Mouse (Mus musculus) cerebellum, adult (tissue): ENCODE measurements around the gene Myl4.

Experiments
- ATAC-seq: cut with Nextera tagmentation; 2 replicates; pipeline ENCODE4 v1.9.2; 2017; ENCODE audit warnings: mild to moderate bottlenecking, moderate library complexity, mixed read lengths; ENCODE audit not compliant: insufficient number of reproducible peaks, low FRiP score, low TSS enrichment

Gene Myl4

DNA sequence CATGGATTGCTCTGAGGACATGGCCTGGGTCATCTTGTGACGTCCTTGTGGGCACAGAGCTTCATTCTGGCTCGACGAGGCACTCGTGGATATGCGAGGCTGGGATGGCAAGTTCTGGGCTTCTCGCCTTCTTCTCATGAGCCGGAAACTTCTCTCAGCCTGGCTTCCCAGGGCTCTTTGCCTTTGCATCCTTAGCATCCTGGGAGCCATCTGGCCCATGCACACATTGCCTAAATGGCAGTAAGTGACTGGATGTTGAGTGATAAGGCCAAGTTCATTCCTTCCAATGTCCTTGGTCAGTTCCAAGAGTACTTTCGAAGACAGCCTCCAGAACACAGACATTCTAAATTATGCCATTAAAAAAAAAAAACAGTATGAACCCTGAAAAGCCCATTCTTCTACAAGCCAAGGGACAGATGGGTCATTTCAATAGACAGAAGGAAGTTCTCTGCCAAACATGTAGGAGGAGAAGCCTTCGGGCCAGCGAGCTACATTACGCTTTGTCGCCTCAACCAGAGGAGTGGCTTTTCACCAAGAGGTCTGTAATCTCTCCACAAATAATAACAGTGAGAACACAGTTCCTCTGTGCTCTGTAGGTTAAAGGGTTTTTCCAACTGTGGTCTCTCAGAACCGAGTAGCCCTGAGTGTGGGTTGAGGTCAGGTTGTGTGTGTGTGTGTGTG lies 48.9 kb downstream of the Myl4 start:
- no peak for ATAC-seq

DNA sequence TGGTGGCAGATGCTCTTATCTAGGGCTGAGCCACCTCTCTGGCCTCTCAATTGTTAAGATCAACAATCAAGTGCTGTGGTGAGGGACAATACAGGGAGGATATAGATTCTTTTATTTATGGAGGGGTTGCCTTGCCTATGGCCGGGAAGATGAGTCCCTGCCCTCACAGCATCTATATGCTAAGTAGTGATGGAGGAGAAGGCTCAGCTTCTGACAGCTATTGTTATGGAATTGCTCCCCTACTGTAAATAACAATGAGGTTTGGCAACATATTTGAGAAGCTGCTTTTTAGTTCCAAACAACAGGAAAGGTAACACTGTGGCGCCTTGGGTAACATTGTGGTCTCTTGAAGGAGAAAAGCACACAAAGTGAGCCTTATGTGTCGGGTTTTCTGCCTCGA lies 50.2 kb downstream of the Myl4 start:
- no peak for ATAC-seq

DNA sequence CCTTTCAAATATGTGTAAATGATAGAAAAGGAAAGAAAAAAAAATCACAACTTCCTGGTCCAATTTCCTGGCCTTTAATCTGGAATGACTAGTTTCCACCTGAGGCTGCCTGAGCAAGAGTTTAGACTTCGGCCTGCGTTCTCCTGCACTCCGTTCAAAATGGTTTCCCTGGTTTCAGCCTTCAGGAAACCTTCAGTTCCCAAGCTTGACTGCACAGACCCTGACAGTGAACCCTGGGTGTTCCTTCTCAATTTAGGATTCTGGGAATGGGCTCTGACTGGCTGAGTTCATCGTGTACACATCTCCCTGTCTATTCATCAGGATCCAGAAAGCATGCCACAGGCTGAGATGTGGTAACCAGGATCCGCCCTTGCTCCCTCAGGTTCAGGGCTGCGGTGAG lies 53.7 kb downstream of the Myl4 start:
- ATAC-seq: no peak

DNA sequence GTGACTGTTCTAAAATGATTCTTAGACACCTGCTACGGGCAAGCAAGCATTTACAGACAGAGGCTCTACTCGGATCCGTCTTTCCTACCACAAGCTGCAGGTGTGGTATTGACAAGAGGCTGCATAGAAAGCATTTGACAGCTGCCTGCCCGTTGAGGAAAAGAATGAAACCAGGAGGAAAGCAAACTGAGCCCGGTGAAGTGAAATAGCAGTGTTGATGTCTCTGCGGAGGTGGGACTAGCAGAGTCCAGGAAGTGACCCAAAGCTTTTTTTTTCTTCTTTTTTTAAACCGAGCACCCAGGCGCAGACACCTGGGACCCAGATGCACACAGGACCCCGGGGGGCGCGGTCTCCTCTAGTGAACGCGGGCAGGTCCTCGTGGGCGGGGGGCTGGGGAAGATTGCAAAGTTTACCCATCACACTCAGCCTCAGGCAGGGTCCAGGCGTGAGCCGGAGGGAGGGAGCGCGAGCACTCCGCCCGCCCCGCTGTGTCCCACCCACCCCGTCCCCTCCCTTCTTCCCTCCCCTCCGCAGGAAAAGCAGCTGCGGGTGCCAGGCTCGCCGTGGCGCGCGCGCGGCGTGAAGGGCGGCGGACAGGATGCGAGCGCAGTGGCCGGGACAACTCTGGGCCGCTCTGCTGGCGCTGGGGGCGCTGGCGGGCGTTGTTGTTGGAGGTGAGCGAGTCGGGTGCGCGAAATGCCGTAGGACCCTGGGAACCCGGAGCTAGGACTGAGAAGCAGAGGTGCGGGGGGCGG lies 57.2 kb downstream of the Myl4 start, which contains the start of gene Itgb3:
TSS of gene Itgb3 (plus strand) at position 510 of the 755 bp plus-strand sequence.
- ATAC-seq: peak; percentile 70; the same call in 1 of the 2 replicates

DNA sequence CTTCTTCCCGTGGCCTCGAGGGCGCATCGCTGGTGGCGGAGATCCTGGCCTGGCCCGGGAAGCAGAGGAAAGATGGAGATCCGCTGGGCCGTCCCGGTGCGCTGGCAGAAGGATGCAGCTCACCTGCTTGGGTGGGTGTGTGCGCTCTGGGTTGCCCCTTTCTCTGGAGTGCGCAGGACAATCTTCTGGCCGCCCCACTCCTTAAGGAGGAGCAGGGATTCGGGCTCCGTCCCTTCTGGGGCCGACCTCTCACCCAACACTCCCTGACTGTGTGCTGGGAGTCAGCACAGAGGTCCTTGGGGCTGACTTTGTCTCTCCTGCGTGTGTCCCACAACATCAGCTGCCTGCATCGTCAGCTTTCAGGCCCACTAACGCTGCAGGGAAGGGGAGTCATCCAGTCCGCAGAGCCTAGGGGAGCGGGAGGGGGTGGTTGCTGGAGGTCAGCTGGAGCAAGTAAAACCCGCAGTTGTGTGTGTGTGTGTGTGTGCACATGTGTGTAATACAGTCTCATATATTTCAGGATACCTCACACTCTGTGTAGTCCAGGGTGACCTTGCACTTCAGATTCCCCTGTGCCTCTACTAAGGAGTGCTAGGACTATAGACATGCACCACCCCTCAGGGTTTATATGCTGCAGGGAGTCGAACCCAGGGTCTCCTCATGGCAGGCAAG lies 57.9 kb downstream of the Myl4 start:
- ATAC-seq: no peak

DNA sequence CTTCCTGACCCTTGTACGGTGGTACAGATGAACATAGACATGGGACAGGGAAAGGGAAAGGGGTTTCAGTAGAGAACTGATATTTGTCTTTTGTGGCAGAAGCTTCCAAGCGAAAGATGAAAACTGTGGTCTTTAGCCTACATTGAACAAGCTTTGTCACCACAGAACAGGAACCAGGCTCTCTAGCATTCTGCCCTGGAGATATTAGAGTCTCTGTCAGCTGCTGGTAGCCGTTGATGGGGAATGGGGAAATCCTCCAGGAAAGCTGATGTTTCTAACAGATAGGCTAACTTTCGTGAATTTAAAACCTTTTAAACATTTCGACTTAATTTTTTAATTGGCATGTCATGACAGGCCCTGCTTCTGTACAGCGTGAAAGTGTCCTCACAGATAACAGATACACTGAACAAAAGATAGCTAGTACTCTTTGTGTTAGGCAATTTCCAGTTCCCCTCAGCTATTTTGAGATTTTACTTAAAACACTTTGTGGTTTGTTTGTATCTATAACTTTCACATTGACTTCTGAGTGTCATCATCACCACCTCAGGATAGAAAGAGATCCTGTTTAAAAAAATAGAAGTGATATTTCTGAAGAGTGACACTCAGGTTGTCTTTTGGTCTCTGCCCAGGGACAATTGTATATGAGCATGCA lies 58.7 kb downstream of the Myl4 start:
- ATAC-seq: no peak

DNA sequence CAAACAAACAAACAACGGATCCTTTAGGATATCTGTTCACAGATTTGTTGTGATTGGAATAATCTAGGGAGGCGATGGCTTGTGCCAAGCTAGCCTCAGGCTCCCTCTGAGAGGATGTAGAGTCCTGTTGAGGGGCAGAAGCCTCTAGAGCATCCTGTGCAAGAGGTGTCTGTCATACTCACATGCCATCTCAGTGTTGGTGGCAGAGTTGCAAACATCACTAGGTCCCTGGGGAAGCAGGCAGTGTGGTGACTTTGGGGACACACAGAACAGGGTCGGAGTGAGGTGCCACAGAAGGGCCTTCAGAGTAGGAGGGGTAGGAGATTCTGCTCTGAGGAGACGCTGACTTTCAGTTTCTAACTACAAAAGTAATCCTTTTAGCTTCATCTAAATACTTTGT lies 59.3 kb downstream of the Myl4 start:
- no peak for ATAC-seq

DNA sequence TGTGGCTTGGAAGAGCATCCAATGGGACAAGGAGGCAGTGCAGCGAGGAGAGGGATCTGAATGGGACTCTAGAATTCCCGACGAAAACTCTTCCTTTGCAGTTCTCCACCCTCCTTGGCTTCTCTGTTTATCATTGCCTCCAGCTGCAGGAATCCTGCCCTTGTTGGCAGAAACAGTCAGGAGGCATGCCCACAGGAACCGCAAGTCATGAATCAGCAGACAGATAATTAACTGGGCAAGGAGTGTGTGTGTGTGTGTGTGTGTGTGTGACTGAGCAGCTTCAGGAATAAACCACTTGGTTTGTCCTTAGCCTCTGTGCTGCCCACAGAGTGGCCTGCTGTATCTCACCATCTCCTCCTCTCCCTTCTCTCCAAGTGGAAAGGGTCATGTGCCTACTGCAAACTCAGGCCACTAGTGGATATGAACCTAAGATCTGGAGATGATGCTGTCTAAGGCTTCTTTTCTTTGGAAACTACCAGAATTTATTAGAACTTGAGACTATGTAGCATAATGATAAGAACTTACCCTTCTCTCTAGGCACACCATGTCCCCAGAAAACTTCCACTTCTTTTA lies 61.2 kb downstream of the Myl4 start:
- no peak for ATAC-seq

DNA sequence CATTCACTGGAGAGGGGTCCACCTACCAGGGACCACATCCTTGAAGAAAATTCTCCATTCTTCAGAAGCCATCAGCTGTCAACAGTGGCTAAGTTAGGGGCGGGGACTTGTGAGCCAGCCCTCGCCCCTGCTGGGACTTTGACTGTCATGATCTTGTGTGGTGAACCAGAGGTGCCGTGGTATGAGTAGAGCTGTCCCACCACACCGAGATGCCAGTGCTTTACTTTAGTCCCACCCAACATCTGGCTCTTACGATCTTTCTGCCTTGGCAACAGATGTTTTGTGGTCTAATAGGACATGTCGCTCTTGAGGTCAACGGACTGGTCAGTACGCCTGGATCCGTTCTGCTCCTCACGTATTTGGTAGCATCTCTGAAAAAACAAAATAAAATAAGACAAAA lies 63.1 kb downstream of the Myl4 start:
- no peak for ATAC-seq

DNA sequence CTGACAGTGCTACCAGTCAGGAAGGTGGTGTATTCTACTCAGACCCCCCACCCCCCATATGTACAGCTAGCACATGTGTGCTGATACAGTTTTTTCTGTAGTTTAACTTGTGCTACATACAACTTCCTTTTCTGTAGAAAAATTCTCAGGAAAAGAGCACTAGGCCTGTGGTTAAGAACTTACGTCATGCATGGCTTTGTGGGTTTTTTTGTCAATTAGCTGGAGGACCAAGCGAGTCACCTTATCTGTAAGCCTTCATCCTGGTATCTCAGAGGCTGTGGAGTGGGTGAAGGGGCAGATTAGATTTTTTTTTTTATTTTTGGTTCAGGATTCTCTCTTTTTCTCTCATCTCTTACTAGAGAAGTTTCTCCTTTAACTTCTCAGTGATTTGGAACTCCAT lies 63.7 kb downstream of the Myl4 start:
- ATAC-seq: no peak

DNA sequence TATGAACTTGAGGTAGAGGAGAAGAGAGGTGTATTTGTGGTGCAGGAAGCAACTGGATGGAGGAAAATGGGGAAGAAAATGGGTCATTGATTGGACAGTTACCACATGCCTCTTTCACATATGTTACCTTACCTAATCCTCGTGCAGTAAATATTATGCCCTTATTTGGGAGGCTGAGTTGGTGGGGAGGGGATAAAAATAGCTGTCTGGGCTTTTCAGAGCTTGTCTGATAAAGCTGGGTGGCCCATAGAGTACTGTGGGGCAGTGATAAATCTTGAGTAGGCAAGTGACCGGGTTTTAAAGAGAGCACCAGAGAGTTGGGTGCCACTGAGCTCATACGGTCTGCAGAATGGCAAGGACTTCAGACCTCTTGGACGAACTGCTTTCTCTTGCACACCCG lies 65.7 kb downstream of the Myl4 start:
- ATAC-seq: no peak

DNA sequence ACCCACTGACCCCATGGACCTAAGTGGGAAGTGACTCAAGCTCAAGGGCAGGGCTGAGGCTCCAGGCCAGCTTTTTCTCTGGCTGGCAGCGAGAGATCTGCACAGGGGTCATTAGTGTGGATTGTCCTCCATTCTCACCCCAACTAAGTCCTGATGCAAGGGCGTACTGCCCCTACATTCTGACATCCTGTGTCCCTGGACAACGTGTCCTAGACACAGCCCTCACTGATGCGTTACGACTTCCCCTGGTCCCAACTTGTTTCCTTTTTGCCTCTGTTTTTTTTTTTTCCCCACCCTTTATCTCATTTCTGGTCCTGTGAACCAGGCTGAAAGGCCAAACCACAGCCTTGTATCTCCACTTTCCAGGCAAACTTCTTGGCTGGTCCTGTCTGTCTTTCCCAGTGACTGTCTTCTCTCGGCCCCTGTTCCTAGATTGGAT lies 68.2 kb downstream of the Myl4 start:
- ATAC-seq: no peak

DNA sequence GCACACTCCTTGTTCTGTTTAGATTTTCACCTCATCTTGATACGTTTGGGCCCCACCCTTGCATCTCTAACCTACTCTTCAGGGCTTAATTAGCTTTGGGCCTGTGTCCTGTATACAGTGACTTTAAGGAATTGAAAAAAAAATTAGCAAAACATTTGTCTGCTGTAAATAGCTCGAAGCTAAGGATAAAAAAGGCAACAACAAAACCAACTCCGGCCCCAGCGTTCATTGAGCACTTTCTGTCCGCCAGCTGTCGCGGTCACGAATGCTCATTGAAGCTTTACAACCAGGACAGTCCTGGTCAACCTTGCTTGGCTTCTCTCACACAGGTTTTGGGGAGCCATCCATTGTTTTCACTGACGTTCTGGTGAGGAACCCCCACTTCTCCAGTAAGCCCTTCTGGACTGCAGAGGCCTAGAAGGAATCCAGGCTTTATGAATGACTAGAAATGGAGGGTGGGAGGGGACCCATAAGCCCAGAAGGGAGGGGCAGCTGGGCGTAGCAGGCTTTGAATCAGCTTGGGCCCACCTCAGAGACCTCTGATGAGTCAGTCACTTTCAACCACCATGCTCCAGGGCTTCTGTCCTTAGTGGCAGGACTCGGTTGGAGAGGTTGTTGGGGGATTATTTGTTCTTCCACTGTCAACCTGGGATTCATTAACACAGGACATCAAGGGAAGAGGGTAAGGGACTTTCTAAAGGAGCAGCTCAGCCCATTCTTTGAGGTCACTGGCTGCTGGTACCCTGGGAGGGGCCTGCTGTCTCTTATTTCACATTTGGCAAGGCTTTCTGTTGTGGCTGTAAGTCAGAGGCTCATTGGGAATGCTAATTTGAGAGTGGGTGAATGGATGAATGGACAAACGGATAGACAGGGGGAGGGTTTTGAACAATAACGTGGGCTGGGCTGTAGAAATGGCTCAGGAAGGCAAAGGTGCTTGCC lies 68.9 kb downstream of the Myl4 start:
- ATAC-seq: no peak

DNA sequence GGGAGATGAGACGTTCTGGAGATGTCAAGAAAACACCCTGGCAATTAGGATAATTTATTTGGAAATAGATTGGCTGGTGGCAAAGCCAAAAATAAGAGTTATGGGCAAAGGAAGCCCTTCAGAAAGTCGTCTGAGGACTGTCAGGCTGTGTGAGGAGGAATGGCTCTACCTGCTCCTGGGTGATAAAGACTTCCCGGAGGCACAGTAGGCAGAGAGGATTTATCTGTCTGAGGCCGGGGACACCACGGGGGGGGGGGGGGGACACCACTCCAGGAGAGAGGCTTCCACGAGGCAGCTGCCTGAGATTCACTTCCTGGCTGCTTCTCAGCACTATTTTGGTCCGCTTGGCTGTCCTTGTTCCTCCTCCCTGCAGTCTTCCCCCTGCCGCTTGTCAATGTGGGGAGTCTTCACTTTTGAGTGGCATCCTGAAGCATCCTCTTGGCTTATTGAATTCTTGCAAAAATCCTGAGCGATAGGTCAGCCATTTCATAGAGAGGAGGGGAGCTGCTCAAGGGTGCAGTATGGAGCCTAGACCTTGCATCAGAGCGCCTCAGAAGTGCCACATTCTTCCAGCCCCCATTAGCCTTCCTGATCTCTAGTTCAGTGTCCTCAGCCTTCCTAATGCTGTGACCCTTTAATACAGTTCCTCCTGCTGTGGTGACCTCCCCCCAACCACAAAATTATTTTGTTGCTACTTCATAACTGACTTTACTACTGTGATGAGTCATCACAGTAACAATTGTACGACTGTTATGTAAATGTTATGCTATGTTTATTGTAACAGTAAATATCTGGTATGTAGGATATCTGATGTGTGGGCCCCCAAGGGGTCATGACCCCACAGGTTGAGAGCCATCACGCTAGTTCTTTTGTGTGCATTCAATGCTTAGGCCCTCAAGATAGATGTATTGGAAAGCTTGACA lies 71.8 kb downstream of the Myl4 start:
- ATAC-seq: no peak

DNA sequence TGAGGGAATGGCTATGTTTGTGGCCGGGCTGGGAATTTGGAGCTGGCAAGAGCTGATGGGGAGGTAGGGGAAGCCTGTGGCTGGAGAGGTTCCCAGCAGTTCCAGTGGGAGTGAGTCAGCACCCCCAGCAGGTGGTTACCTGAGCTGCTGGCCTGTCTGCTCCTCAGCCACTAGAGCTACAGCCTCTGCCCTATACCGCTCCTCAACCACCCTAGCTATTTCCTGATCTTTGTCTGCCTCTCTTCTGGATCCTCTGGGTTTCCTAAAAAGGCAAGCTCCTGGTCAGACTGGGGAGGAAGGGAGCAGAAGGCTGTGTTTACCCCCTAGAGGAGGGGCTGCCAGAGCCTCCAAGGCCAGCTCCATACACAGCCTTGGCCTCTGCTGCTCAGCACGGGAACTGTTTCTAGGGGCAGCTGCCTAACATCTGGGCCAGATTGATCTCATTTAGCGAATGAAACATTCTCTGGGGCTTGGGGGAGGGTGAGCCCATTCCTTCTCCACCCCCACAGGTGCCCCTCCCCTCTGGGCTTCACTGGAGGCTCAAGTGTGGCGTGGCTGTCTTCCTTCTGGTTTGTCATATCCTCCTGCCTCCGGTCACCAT lies 74.4 kb downstream of the Myl4 start:
- ATAC-seq: peak; percentile 61; the same call in 1 of the 2 replicates

DNA sequence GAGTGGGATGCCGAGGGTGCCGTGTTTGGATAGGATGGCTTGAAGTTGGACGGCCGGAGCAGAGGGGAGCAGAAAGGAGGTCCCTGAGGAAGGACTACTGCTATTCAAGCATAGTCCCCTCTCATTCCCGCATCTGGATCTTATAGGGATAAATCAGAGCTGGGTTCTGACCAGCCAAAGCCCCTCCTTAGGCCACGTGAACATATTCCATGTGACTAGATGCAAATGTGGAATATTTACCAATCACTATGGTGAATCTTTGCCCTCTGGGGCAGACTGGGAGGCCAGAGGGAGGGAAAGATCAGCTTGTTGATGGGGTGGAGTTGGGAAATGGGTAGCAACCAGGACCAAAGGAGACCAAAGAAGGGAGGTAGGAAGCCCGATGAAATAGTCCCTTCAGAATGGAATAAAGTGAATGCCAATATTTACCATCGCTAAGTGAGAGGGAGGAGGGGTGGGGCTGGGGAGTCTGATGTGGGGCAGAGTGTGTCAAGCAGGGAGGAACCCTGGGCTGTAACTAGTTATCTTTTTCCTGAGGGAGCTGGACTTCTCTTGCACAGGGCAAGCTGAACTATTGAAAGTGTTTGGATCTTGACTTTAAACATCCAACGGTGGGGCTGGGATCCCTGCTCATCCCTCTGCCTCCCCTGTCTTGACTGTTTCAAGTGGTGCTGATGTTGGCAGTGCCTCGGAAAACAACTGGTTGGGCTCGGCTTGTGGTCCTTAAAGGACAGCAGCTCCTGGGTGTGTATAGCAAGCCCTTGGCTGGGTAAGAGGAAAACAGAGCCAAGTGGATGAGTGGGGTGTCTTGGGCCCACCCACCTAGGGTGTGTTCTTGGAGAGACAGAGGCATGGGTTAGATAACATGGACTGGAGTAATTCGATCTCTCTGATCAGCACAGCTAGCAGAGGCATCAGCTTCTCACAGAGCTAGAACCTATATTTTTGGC lies 75.3 kb downstream of the Myl4 start:
- ATAC-seq: no peak

DNA sequence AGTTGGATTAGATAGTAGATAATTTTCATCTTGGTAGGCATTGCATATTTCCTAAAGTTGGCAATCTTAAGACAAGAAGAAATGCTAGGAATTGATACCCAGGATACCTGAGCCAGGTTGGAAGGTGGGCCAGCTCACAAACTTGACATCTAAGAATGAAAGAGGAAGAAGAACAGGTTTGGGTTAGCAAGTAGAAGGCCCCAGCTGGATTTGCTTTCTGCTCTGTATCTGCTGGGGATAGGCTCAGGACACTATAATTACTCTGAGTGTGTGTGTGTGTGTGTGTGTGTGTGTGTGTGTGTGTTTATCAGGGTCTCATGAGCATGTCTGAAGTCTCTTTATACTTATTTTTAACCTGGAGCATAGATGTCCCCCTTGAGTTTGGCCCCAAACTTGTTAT lies 76.2 kb downstream of the Myl4 start:
- ATAC-seq: no peak
